Mouse (Mus musculus): ENCODE data around the gene Polr2f. TPM values are rescaled to one million over a fixed set of nuclear protein-coding genes. Genes with fewer than 3 reads are reported as not detected.
A peak's percentile ranks its signal among the peaks of the same experiment; 100 is the strongest.

Gene Polr2f
- polyA plus RNA-seq, 1 experiment from 2014 or later, result 320 TPM

DNA sequence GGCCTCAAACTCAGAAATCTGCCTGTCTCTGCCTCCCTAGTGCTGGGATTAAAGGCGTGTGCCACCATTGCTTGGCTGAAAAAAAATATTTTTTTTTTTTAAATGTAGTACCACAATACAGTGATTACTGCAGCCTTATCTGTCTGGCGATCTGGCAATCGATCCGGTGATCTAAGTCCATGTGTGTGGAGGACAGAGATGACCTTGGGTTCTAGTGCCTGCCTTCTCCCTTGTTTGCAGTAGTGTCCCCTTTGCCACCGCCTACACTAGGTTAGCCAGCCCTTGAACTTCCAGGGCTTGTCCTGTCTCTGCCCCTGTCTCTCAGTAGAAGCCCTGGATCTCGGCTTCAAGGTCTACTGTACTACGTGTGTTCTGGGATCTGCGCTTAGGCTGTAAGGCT is 47.0 kb downstream of the Polr2f start:
- H3K4me1 ChIP-seq (replicated peaks; ENCODE audit: control insufficient read depth, insufficient read depth), result no peaks in the 10 kb centered on the region
- WGBS, result 90% methylated on average over 8 of the region's 8 CpGs
- no peaks in the 10 kb centered on the region for H3K27me3 ChIP-seq (ENCODE audit: control insufficient read depth, insufficient read depth, low read length)
- DNase-seq (ENCODE audit: low spot score) (no peak), ATAC-seq (ENCODE audit: low FRiP score, low TSS enrichment) (no peak)
- H3K27ac ChIP-seq (replicated peaks), result no peak overlapping the region
- no peak overlapping the region for H3K9ac ChIP-seq (ENCODE audit: low read length)
- H3K4me3 ChIP-seq (ENCODE audit: low read depth, low read length), result no peak overlapping the region
- no peak for TF ChIP-seq EP300 (optimal IDR thresholded peaks at IDR 0.05)
- TF ChIP-seq CTCF (IDR thresholded peaks at IDR 0.05; ENCODE audit: low read depth), result no peak
- no peak overlapping the region for H3K4me2 ChIP-seq (replicated peaks; ENCODE audit: low read depth)
- no peaks in the 10 kb centered on the region for H3K9me3 ChIP-seq (ENCODE audit: control insufficient read depth, low read length)
- no peaks in the 10 kb centered on the region for H3K36me3 ChIP-seq (ENCODE audit: control insufficient read depth, insufficient read depth, low read length)

DNA sequence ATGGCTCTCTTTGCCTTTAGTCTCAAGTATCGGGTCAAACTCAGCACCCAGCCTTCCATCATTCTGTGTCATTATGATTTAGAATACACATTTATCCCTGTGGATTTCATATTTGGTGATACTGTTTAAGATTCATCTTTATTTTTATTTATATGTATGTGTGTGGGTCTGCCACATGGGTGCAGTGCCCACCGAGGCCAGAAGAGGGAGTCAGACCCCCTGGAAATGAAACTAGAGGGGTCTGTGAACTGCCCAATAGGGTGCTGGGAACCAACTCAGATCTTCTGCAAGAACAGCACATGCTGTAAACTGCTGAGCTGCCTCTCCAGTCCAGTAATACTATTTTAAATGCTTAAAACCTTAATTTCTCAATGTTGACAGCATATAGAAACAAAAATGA is 50.6 kb downstream of the Polr2f start:
- TF ChIP-seq CTCF (IDR thresholded peaks at IDR 0.05; ENCODE audit: low read depth) (no peak), EP300 (optimal IDR thresholded peaks at IDR 0.05) (no peak)
- no peak for ATAC-seq (ENCODE audit: low FRiP score, low TSS enrichment)
- no peak overlapping the region for H3K27ac ChIP-seq (replicated peaks)

DNA sequence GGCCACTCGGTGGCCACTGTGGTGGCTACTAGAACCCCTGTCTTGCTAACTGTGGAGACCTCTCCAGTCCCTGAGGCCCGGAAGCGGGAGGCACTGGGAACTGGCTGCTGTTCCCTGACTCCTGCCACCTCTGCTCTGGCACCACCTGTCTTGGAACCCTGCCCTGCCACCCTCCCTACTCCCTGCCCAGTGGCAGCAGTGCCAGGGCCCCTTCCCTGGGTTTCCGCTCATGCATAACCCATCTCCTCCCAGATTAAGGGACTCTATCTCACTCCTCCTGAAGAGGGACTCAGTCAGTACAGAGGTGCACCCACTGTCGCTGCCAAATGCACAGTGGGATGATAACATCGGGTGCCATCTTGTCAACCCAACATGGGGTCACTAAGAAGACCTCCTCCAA is 51.6 kb downstream of the Polr2f start:
- Histone ChIP-seq H3K27ac (replicated peaks) (peak overlapping the region; percentile 3; the same call in 1 of the 2 replicates), H3K27me3 (ENCODE audit: control insufficient read depth, insufficient read depth, low read length) (no peaks in the 10 kb centered on the region), H3K4me1 (replicated peaks; ENCODE audit: control insufficient read depth, insufficient read depth) (0 out of 2 replicates have a peak, but pooled peaks cover 2% of the 10 kb centered on the region), H3K36me3 (ENCODE audit: control insufficient read depth, insufficient read depth, low read length) (no peaks in the 10 kb centered on the region), H3K9ac (ENCODE audit: low read length) (no peak overlapping the region), H3K4me2 (replicated peaks; ENCODE audit: low read depth) (no peak overlapping the region), H3K4me3 (ENCODE audit: low read depth, low read length) (no peak overlapping the region), H3K9me3 (ENCODE audit: control insufficient read depth, low read length) (no peaks in the 10 kb centered on the region)
- DNase-seq (ENCODE audit: low spot score) (no peak), ATAC-seq (ENCODE audit: low FRiP score, low TSS enrichment) (no peak)
- TF ChIP-seq CTCF (IDR thresholded peaks at IDR 0.05; ENCODE audit: low read depth) (0 out of 2 replicates have a peak, but pooled peaks have one; percentile 1), EP300 (optimal IDR thresholded peaks at IDR 0.05) (no peak)
- WGBS, result 78% methylated on average over 6 of the region's 6 CpGs

More for the DNA sequence above, 50.6 kb downstream of the Polr2f start:
- no peaks in the 10 kb centered on the region for H3K36me3 ChIP-seq (ENCODE audit: control insufficient read depth, insufficient read depth, low read length)
- WGBS, result 93% methylated on average over 2 of the region's 2 CpGs
- H3K4me3 ChIP-seq (ENCODE audit: low read depth, low read length), result no peak overlapping the region
- no peak for DNase-seq (ENCODE audit: low spot score)
- no peak overlapping the region for H3K9ac ChIP-seq (ENCODE audit: low read length)
- H3K27me3 ChIP-seq (ENCODE audit: control insufficient read depth, insufficient read depth, low read length), result no peaks in the 10 kb centered on the region
- H3K9me3 ChIP-seq (ENCODE audit: control insufficient read depth, low read length), result no peaks in the 10 kb centered on the region
- H3K4me1 ChIP-seq (replicated peaks; ENCODE audit: control insufficient read depth, insufficient read depth), result 0 out of 2 replicates have a peak, but pooled peaks cover 2% of the 10 kb centered on the region
- H3K4me2 ChIP-seq (replicated peaks; ENCODE audit: low read depth), result no peak overlapping the region

DNA sequence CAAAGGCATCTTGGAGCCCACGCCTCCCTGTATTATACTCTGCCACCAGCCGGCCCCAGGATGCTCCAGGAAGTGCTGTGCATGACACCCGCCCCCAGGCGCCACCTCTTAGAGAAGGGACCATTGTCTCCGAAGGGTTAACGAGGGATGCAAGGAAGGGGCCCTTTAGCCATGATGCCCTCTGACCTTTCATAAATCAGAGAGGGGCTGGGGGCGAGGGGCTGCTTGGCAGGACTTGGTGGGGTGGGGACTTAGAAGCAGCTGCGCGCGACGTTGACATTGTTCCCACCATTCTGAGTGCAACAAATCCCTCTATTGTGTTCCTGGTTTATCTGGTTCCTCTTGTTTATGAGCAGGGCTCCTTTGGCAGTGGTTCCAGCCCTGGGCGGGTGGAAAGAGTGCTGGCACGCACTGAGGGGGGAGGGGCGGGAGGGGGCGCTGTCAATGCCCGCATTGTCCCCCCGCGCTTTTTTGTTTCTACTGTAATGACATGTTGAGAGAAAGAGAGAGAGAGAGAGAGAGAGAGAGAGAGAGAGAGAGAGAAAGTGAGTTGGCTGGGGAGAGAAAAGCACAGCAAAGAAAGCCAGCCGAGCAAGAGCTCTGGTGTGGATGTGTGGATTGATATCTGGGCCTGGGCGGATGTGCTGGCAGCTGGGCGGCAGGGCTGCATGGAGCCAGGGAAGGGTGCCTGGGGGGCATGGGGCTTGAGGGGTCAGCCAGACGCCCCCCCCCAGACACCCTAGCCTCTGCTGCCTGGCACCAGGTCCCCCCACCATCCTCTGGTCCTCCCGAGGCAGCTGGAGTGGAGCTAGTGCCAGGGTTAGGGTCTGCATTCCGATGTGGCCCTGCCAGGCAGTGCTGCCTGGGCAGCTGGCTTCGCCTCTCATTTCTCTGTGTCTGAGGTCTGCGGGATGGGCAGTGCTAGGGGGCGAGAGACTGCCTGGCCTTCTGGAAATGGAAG is 52.4 kb downstream of the Polr2f start:
- Histone ChIP-seq H3K4me1 (replicated peaks; ENCODE audit: control insufficient read depth, insufficient read depth) (0 out of 2 replicates have a peak, but pooled peaks cover 2% of the 10 kb centered on the region), H3K9me3 (ENCODE audit: control insufficient read depth, low read length) (no peaks in the 10 kb centered on the region), H3K9ac (ENCODE audit: low read length) (peak overlapping the region; percentile 35; the same call in 1 of the 2 replicates), H3K27me3 (ENCODE audit: control insufficient read depth, insufficient read depth, low read length) (no peaks in the 10 kb centered on the region), H3K4me2 (replicated peaks; ENCODE audit: low read depth) (peak overlapping the region; percentile 29), H3K4me3 (ENCODE audit: low read depth, low read length) (no peak overlapping the region), H3K36me3 (ENCODE audit: control insufficient read depth, insufficient read depth, low read length) (no peaks in the 10 kb centered on the region), H3K27ac (replicated peaks) (peak overlapping the region; percentile 70)
- DNase-seq (ENCODE audit: low spot score) (peak; percentile 52), ATAC-seq (ENCODE audit: low FRiP score, low TSS enrichment) (peak; percentile 49; the same call in 1 of the 2 replicates)
- WGBS, result 32% methylated on average over 27 of the region's 27 CpGs
- no peak for TF ChIP-seq EP300 (optimal IDR thresholded peaks at IDR 0.05)
- TF ChIP-seq CTCF (IDR thresholded peaks at IDR 0.05; ENCODE audit: low read depth), result no peak

- WGBS, result 70% methylated on average over 9 of the region's 9 CpGs
- H3K4me1 ChIP-seq (replicated peaks; ENCODE audit: control insufficient read depth, insufficient read depth), result 0 out of 2 replicates have a peak, but pooled peaks cover 2% of the 10 kb centered on the region
- no peak overlapping the region for H3K9ac ChIP-seq (ENCODE audit: low read length)
- ATAC-seq (ENCODE audit: low FRiP score, low TSS enrichment) (no peak), DNase-seq (ENCODE audit: low spot score) (no peak)
- no peaks in the 10 kb centered on the region for H3K9me3 ChIP-seq (ENCODE audit: control insufficient read depth, low read length)
- H3K27ac ChIP-seq (replicated peaks), result no peak overlapping the region
- H3K27me3 ChIP-seq (ENCODE audit: control insufficient read depth, insufficient read depth, low read length), result no peaks in the 10 kb centered on the region
- no peaks in the 10 kb centered on the region for H3K36me3 ChIP-seq (ENCODE audit: control insufficient read depth, insufficient read depth, low read length)
- no peak for TF ChIP-seq EP300 (optimal IDR thresholded peaks at IDR 0.05)
- no peak for TF ChIP-seq CTCF (IDR thresholded peaks at IDR 0.05; ENCODE audit: low read depth)
- H3K4me2 ChIP-seq (replicated peaks; ENCODE audit: low read depth), result no peak overlapping the region
- no peak overlapping the region for H3K4me3 ChIP-seq (ENCODE audit: low read depth, low read length)
These were observed 53.2 kb downstream of the Polr2f start for GRCm38 (mm10) chr15:79194048-79194447.

DNA sequence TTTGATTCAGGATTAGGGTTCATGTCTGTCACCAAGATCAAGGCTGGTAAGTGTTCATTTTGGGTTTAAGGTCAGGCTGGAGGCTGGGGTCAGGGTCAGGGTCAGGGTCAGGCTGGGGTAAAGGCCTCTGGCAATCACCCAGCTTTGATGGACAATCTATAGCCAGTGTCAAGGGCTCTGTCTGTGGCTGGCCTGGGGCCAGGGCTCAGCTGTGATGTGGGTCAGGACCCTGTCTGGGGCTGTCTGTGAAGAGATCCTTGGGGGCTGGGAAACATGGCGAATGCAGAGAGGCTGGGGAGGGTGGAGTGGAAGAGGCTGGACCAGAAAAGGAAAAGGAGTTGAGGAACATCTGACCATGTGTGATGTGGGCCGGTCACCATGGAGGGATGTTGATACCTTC is 54.1 kb downstream of the Polr2f start:
- H3K9ac ChIP-seq (ENCODE audit: low read length), result no peak overlapping the region
- DNase-seq (ENCODE audit: low spot score) (no peak), ATAC-seq (ENCODE audit: low FRiP score, low TSS enrichment) (no peak)
- H3K4me2 ChIP-seq (replicated peaks; ENCODE audit: low read depth), result no peak overlapping the region
- WGBS, result 74% methylated on average over 2 of the region's 2 CpGs
- no peak overlapping the region for H3K4me3 ChIP-seq (ENCODE audit: low read depth, low read length)
- no peaks in the 10 kb centered on the region for H3K36me3 ChIP-seq (ENCODE audit: control insufficient read depth, insufficient read depth, low read length)
- 0 out of 2 replicates have a peak, but pooled peaks cover 2% of the 10 kb centered on the region for H3K4me1 ChIP-seq (replicated peaks; ENCODE audit: control insufficient read depth, insufficient read depth)
- H3K27me3 ChIP-seq (ENCODE audit: control insufficient read depth, insufficient read depth, low read length), result no peaks in the 10 kb centered on the region
- no peak for TF ChIP-seq CTCF (IDR thresholded peaks at IDR 0.05; ENCODE audit: low read depth)
- TF ChIP-seq EP300 (optimal IDR thresholded peaks at IDR 0.05), result no peak
- H3K9me3 ChIP-seq (ENCODE audit: control insufficient read depth, low read length), result no peaks in the 10 kb centered on the region
- H3K27ac ChIP-seq (replicated peaks), result no peak overlapping the region

All from stomach, postnatal 0 days (tissue).